Mouse (Mus musculus) G1E (cell line): ENCODE measurements at regions not wholly inside any gene's neighbourhood (a gene's known extent, or its start where the extent isn't known, plus 50 kb on each side); places are given as distances from the start of the nearest gene placed in this dataset.

Experiments
- ATAC-seq: 2 replicates; pipeline ENCODE4 v1.8.0; 2016; ENCODE audit warnings: mild to moderate bottlenecking; ENCODE audit not compliant: insufficient number of reproducible peaks, poor library complexity, low FRiP score, severe bottlenecking; ENCODE audit errors: extremely low read depth
- DNase-seq: peaks from one replicate; pipeline ENCODE4 v3.0.0; 2012; ENCODE audit warnings: low spot score
- H3K27me3 ChIP-seq: 2 replicates; pipeline ENCODE4 v1.6.1; 2012; ENCODE audit warnings: mild to moderate bottlenecking, low read length, inconsistent platforms; ENCODE audit not compliant: insufficient read depth
- H3K36me3 ChIP-seq: replicated peaks from 2 replicates; pipeline ENCODE3; 2012; ENCODE audit warnings: mild to moderate bottlenecking, inconsistent platforms
- H3K4me1 ChIP-seq: 2 replicates; pipeline ENCODE4 v1.6.1; 2012; ENCODE audit warnings: low read depth, low read length, inconsistent platforms, mixed read lengths; ENCODE audit not compliant: insufficient read depth
- H3K4me3 ChIP-seq: 2 replicates; pipeline ENCODE4 v1.5.1; 2012; ENCODE audit warnings: low read depth, mild to moderate bottlenecking, inconsistent platforms, low read length, moderate library complexity, mixed read lengths
- H3K9me3 ChIP-seq: replicated peaks from 2 replicates; pipeline ENCODE4 v1.6.1; 2012; ENCODE audit warnings: inconsistent platforms
- CTCF ChIP-seq: IDR thresholded peaks from 2 replicates; pipeline ENCODE4 v1.5.1; 2012; ENCODE audit warnings: low read depth, low read length, inconsistent platforms, mixed read lengths
- GATA1 ChIP-seq: IDR thresholded peaks from 2 replicates; pipeline ENCODE4 v1.6.1; 2012; ENCODE audit warnings: borderline replicate concordance, low read length, inconsistent platforms, mixed read lengths
- GATA2 ChIP-seq: IDR thresholded peaks from 2 replicates; pipeline ENCODE4 v1.6.1; 2012; ENCODE audit warnings: low read depth, low read length, inconsistent platforms, borderline replicate concordance
- POLR2AphosphoS5 ChIP-seq: IDR thresholded peaks from 2 replicates; pipeline ENCODE4 v1.6.1; 2012; ENCODE audit warnings: low read depth, low read length, inconsistent platforms; ENCODE audit not compliant: insufficient replicate concordance
- TAL1 ChIP-seq: conservative IDR thresholded peaks from 2 replicates; pipeline ENCODE4 v1.6.1; 2012; ENCODE audit warnings: low read depth, low read length, inconsistent platforms, mixed read lengths

DNA sequence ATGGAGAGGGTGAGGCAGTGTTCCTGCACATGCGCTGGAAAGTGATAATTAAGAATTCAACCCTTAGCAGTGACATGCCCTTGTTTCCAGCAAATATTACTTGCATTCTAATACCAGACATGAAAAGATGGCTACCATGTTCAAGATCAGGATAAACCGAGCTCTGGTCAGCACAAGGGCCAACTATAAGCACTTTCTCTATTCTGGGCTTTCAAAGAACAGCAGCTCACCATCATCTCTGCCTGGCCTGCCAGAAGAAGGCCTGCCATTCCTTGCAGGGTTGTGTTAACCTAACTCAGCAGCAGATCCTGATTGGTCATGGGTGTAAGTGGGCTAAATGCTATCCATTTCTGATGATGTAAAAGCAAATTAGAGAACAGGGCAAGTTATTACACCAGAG, 558.6 kb upstream of the Zeb2 start:
- TF ChIP-seq TAL1: no peak
- no peak for TF ChIP-seq GATA2
- no peak for TF ChIP-seq CTCF
- no peak for TF ChIP-seq GATA1
- no peak for TF ChIP-seq POLR2AphosphoS5
- Histone ChIP-seq H3K27me3 (peaks cover 2% of the 10 kb centered on the region; the same call in 1 of the 2 replicates), H3K9me3 (no peaks in the 10 kb centered on the region), H3K4me3 (no peak overlapping the region), H3K4me1 (no peaks in the 10 kb centered on the region), H3K36me3 (no peaks in the 10 kb centered on the region)
- no peak for DNase-seq
- ATAC-seq: no peak

DNA sequence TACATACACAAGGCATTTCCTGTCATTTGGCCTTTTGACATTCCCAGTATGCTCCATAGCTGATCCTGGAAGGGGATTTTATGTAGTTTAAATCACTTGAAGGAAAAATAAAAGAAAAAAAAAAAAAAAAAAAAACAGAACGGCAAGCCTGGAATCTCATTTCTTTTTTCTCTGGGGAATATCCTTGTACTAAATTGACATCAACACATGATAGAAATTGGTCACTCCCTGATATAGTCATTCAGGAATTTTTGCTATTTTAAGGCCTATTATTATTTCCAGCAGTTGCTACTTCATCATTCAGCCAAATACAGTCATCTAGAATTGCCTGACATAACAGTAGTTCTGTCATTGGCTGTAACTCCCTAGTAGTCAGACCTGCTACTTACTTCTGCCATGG, 538.8 kb upstream of the Zeb2 start:
- no peak for TF ChIP-seq CTCF
- TF ChIP-seq GATA1: no peak
- TF ChIP-seq TAL1: no peak
- no peak for TF ChIP-seq POLR2AphosphoS5
- no peak for TF ChIP-seq GATA2
- Histone ChIP-seq H3K4me1 (no peaks in the 10 kb centered on the region), H3K4me3 (no peak overlapping the region), H3K27me3 (no peaks in the 10 kb centered on the region), H3K36me3 (no peaks in the 10 kb centered on the region), H3K9me3 (no peaks in the 10 kb centered on the region)
- ATAC-seq (no peak), DNase-seq (no peak)

DNA sequence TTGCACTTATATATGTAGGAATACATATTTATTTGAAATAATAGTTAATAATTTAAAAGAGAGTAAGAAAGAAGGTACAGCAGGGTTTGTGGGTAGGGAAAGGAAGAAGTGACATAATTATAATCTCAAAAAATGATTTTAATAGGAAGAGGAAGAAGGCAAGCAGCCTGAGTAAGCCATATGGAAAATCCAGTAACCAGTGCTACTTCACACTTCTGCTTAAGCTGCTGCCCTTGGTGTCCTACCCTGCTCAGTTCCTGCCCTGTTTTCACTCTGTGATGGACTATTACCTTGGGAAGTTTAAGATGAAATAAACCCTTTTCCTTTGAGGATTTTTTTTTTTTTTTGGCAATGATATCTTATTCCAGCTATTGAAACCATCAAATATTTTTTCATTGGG, 537.5 kb upstream of the Zeb2 start:
- H3K4me1 ChIP-seq: no peaks in the 10 kb centered on the region
- H3K36me3 ChIP-seq: no peaks in the 10 kb centered on the region
- H3K4me3 ChIP-seq: no peak overlapping the region
- ATAC-seq: no peak
- H3K9me3 ChIP-seq: no peaks in the 10 kb centered on the region
- H3K27me3 ChIP-seq: no peaks in the 10 kb centered on the region
- no peak for TF ChIP-seq TAL1
- no peak for TF ChIP-seq POLR2AphosphoS5
- no peak for TF ChIP-seq GATA2
- no peak for TF ChIP-seq CTCF
- TF ChIP-seq GATA1: no peak
- no peak for DNase-seq

DNA sequence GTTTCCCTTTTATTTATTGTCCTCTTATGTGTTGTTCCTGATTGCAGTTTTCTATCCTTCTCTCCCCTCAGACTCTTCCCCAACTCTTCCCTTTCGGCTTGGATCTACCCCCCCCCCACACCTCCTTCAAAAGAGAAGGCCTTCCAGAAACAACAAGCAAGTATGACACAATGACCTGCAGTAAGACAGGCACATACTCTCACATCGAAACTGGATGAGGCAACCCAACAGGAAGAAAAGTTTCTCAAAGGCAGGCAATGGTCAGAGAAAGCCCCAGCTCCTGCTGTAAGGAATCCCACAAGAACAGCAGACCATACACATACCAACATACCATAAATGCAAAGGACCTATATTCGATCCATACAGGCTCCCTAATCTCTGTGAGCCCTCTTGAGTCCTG, 535.8 kb upstream of the Zeb2 start:
- TF ChIP-seq GATA2 (no peak), GATA1 (no peak), TAL1 (no peak), POLR2AphosphoS5 (no peak)
- DNase-seq (no peak), ATAC-seq (no peak)
- H3K9me3 ChIP-seq: no peaks in the 10 kb centered on the region
- no peak overlapping the region for H3K4me3 ChIP-seq
- H3K4me1 ChIP-seq: no peaks in the 10 kb centered on the region
- no peaks in the 10 kb centered on the region for H3K27me3 ChIP-seq
- no peaks in the 10 kb centered on the region for H3K36me3 ChIP-seq

DNA sequence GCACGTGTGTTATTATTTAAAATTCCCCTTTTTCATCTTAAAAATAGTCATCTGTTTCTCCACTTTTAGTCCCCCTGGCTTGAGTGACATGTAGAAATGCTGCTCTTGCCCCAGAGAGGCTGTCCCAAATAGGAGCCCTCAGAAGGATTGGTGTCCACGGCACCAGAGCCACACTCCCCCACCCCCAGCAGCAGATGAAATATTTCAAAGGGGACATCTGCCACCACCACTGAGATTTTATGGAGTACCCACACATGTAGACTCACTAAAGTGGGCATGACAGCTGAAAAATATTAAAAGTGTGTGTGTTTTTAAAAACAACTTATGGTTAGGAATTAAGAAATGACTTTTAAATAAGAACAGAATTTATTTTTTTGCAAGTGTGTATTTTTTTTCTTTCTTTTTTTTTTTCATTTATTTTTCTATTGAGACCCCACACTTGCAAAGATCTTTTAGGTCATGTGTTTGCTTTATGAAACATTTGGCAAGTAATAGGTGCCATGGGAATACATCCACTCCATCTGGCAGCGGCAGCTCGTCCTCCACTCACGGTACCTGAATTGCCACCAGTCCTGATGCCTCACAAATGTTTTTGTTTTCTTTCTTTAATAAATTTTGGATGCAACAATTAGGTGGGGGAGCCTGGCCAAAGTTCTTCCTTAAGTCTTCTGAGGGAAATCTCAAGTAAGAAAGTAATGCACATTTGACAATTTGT, 533.2 kb upstream of the Zeb2 start:
- Histone ChIP-seq H3K27me3 (no peaks in the 10 kb centered on the region), H3K9me3 (no peaks in the 10 kb centered on the region), H3K4me3 (no peak overlapping the region), H3K4me1 (no peaks in the 10 kb centered on the region), H3K36me3 (no peaks in the 10 kb centered on the region)
- no peak for ATAC-seq
- TF ChIP-seq GATA1 (no peak), TAL1 (no peak), GATA2 (no peak), CTCF (no peak), POLR2AphosphoS5 (no peak)
- DNase-seq: no peak

DNA sequence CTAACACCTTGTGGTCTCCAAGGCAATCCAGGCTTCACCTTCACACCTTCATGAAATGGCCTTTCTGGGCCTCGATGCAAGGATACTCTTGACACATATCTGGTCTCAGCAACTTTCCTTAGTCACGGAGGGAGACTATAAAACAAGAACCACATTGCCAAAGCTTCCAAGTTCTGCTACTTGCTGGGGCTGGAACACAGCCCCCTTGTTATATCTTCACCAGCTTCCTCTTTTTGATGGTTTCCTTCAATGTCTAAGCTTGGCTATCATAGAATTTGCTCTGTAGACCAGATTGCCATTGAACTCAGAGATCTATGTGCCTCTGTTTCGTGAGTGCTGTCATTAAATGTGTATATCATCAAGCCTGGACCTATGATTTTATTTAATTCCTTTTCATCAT, 530.7 kb upstream of the Zeb2 start:
- TF ChIP-seq CTCF (no peak), POLR2AphosphoS5 (no peak), TAL1 (no peak), GATA2 (no peak), GATA1 (no peak)
- DNase-seq (no peak), ATAC-seq (no peak)
- H3K4me1 ChIP-seq: no peaks in the 10 kb centered on the region
- no peaks in the 10 kb centered on the region for H3K27me3 ChIP-seq
- no peak overlapping the region for H3K4me3 ChIP-seq
- no peaks in the 10 kb centered on the region for H3K9me3 ChIP-seq
- H3K36me3 ChIP-seq: no peaks in the 10 kb centered on the region

DNA sequence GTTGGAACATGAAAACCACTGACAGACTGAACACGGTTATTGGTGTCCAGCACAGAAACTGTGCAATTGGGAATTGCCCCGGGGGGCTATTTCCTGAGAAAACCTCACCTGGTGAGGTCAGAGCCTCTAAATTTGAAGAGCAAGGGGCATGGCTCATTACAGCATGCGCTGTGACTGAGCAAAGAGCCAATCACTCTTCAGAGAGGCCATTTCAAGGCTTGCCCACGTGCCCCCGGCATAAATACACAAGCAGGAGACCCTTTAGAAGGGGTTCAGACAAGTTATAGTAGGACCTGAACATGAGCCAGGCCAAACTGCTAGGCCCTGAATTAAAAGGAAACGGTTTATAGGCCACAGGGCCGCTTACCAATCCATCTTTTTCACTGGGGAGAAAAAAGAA, 512.9 kb upstream of the Zeb2 start:
- Histone ChIP-seq H3K4me3 (no peak overlapping the region), H3K9me3 (no peaks in the 10 kb centered on the region), H3K27me3 (peaks cover 8% of the 10 kb centered on the region; the same call in 1 of the 2 replicates), H3K36me3 (no peaks in the 10 kb centered on the region), H3K4me1 (no peaks in the 10 kb centered on the region)
- ATAC-seq (no peak), DNase-seq (no peak)
- no peak for TF ChIP-seq CTCF
- no peak for TF ChIP-seq GATA1
- TF ChIP-seq POLR2AphosphoS5: no peak
- TF ChIP-seq GATA2: no peak
- no peak for TF ChIP-seq TAL1
